Mouse (Mus musculus): ENCODE results near the gene Ppp1r16b. TPM values are rescaled to one million over a fixed set of nuclear protein-coding genes. Genes with fewer than 3 reads are reported as not detected.

The Ppp1r16b gene
- polyA plus RNA-seq, 1 experiment = 5.3 TPM

- no peak overlapping the region for H3K27ac ChIP-seq (ENCODE audit: control insufficient read depth, insufficient read depth, low read depth, low read length, poor library complexity)
- no peak for TF ChIP-seq CTCF (IDR thresholded peaks at IDR 0.05; ENCODE audit: control insufficient read depth, insufficient read depth, low read length)
- no peak for TF ChIP-seq POLR2A (IDR thresholded peaks at IDR 0.05; ENCODE audit: borderline replicate concordance, control insufficient read depth, low read depth, low read length)
- WGBS = 10% methylated on average over 5 of the region's 5 CpGs
Measured at GRCm38 (mm10) chr2:158768771-158769170, 103.6 kb downstream of the Ppp1r16b start.

GRCm38 (mm10) chr2:158770126-158770757, 105.0 kb downstream of the Ppp1r16b start:
- Histone ChIP-seq H3K4me1 (ENCODE audit: control insufficient read depth, insufficient read depth, low read length) (peaks cover 3% of the 10 kb centered on the region; the same call in 1 of the 2 replicates), H3K27ac (ENCODE audit: control insufficient read depth, insufficient read depth, low read depth, low read length, poor library complexity) (no peak overlapping the region), H3K4me3 (replicated peaks; ENCODE audit: control insufficient read depth, low read depth, low read length) (peak overlapping the region; percentile 30)
- no peak for TF ChIP-seq CTCF (IDR thresholded peaks at IDR 0.05; ENCODE audit: control insufficient read depth, insufficient read depth, low read length)
- TF ChIP-seq POLR2A (IDR thresholded peaks at IDR 0.05; ENCODE audit: borderline replicate concordance, control insufficient read depth, low read depth, low read length) = no peak
- WGBS = 76% methylated on average over 13 of the region's 13 CpGs

More at GRCm38 (mm10) chr2:158768771-158769170, 103.6 kb downstream of the Ppp1r16b start:
- peaks cover 3% of the 10 kb centered on the region; the same call in 1 of the 2 replicates for H3K4me1 ChIP-seq (ENCODE audit: control insufficient read depth, insufficient read depth, low read length)
- peak overlapping the region; percentile 84 for H3K4me3 ChIP-seq (replicated peaks; ENCODE audit: control insufficient read depth, low read depth, low read length)

- peaks cover 3% of the 10 kb centered on the region; the same call in 1 of the 2 replicates for H3K4me1 ChIP-seq (ENCODE audit: control insufficient read depth, insufficient read depth, low read length)
- H3K4me3 ChIP-seq (replicated peaks; ENCODE audit: control insufficient read depth, low read depth, low read length) = no peak overlapping the region
- 79% methylated on average over 11 of the region's 11 CpGs for WGBS
- TF ChIP-seq POLR2A (IDR thresholded peaks at IDR 0.05; ENCODE audit: borderline replicate concordance, control insufficient read depth, low read depth, low read length) = no peak
- no peak for TF ChIP-seq CTCF (IDR thresholded peaks at IDR 0.05; ENCODE audit: control insufficient read depth, insufficient read depth, low read length)
- H3K27ac ChIP-seq (ENCODE audit: control insufficient read depth, insufficient read depth, low read depth, low read length, poor library complexity) = no peak overlapping the region
Measured at GRCm38 (mm10) chr2:158771066-158771763, 106.0 kb downstream of the Ppp1r16b start.

GRCm38 (mm10) chr2:158772808-158773207, 107.6 kb downstream of the Ppp1r16b start:
- WGBS = 55% methylated on average over 13 of the region's 13 CpGs
- H3K4me3 ChIP-seq (replicated peaks; ENCODE audit: control insufficient read depth, low read depth, low read length) = no peak overlapping the region
- H3K27ac ChIP-seq (ENCODE audit: control insufficient read depth, insufficient read depth, low read depth, low read length, poor library complexity) = no peak overlapping the region
- H3K4me1 ChIP-seq (ENCODE audit: control insufficient read depth, insufficient read depth, low read length) = peaks cover 3% of the 10 kb centered on the region; the same call in 1 of the 2 replicates
- TF ChIP-seq CTCF (IDR thresholded peaks at IDR 0.05; ENCODE audit: control insufficient read depth, insufficient read depth, low read length) (no peak), POLR2A (IDR thresholded peaks at IDR 0.05; ENCODE audit: borderline replicate concordance, control insufficient read depth, low read depth, low read length) (no peak)

- Histone ChIP-seq H3K4me3 (replicated peaks; ENCODE audit: control insufficient read depth, low read depth, low read length) (no peak overlapping the region), H3K27ac (ENCODE audit: control insufficient read depth, insufficient read depth, low read depth, low read length, poor library complexity) (no peak overlapping the region), H3K4me1 (ENCODE audit: control insufficient read depth, insufficient read depth, low read length) (no peaks in the 10 kb centered on the region; the same call in 1 of the 2 replicates)
- TF ChIP-seq POLR2A (IDR thresholded peaks at IDR 0.05; ENCODE audit: borderline replicate concordance, control insufficient read depth, low read depth, low read length) (no peak), CTCF (IDR thresholded peaks at IDR 0.05; ENCODE audit: control insufficient read depth, insufficient read depth, low read length) (no peak)
- 51% methylated on average over 8 of the region's 8 CpGs for WGBS
Measured at GRCm38 (mm10) chr2:158774886-158775285, 109.7 kb downstream of the Ppp1r16b start.

- H3K4me1 ChIP-seq (ENCODE audit: control insufficient read depth, insufficient read depth, low read length) = no peaks in the 10 kb centered on the region; the same call in 1 of the 2 replicates
- TF ChIP-seq CTCF (IDR thresholded peaks at IDR 0.05; ENCODE audit: control insufficient read depth, insufficient read depth, low read length) (no peak), POLR2A (IDR thresholded peaks at IDR 0.05; ENCODE audit: borderline replicate concordance, control insufficient read depth, low read depth, low read length) (no peak)
- H3K4me3 ChIP-seq (replicated peaks; ENCODE audit: control insufficient read depth, low read depth, low read length) = no peak overlapping the region
- 90% methylated on average over 4 of the region's 4 CpGs for WGBS
- no peak overlapping the region for H3K27ac ChIP-seq (ENCODE audit: control insufficient read depth, insufficient read depth, low read depth, low read length, poor library complexity)
Measured at GRCm38 (mm10) chr2:158776716-158777115, 111.5 kb downstream of the Ppp1r16b start.

- H3K4me3 ChIP-seq (replicated peaks; ENCODE audit: control insufficient read depth, low read depth, low read length) = no peak overlapping the region
- H3K4me1 ChIP-seq (ENCODE audit: control insufficient read depth, insufficient read depth, low read length) = no peaks in the 10 kb centered on the region; the same call in 1 of the 2 replicates
- TF ChIP-seq CTCF (IDR thresholded peaks at IDR 0.05; ENCODE audit: control insufficient read depth, insufficient read depth, low read length) = no peak
- TF ChIP-seq POLR2A (IDR thresholded peaks at IDR 0.05; ENCODE audit: borderline replicate concordance, control insufficient read depth, low read depth, low read length) = no peak
- no peak overlapping the region for H3K27ac ChIP-seq (ENCODE audit: control insufficient read depth, insufficient read depth, low read depth, low read length, poor library complexity)
- 68% methylated on average over 6 of the region's 6 CpGs for WGBS
Measured at GRCm38 (mm10) chr2:158777490-158777889, 112.3 kb downstream of the Ppp1r16b start.

GRCm38 (mm10) chr2:158778349-158778748, 113.2 kb downstream of the Ppp1r16b start:
- Histone ChIP-seq H3K27ac (ENCODE audit: control insufficient read depth, insufficient read depth, low read depth, low read length, poor library complexity) (no peak overlapping the region), H3K4me1 (ENCODE audit: control insufficient read depth, insufficient read depth, low read length) (no peaks in the 10 kb centered on the region; the same call in 1 of the 2 replicates), H3K4me3 (replicated peaks; ENCODE audit: control insufficient read depth, low read depth, low read length) (no peak overlapping the region)
- no peak for TF ChIP-seq POLR2A (IDR thresholded peaks at IDR 0.05; ENCODE audit: borderline replicate concordance, control insufficient read depth, low read depth, low read length)
- no peak for TF ChIP-seq CTCF (IDR thresholded peaks at IDR 0.05; ENCODE audit: control insufficient read depth, insufficient read depth, low read length)
- 81% methylated on average over 7 of the region's 7 CpGs for WGBS
